Mouse (Mus musculus): ENCODE measurements around the gene Kif27. TPM values are rescaled to one million over a fixed set of nuclear protein-coding genes. Genes with fewer than 3 reads are reported as not detected.
"Not testable (repeated sequence)": the region's sequence is repeated elsewhere in the genome, so short reads cannot be mapped to it uniquely, and the experiment has no call there.

The Kif27 gene
- total RNA-seq, 2 experiments from 2014 or later, result not detected

DNA sequence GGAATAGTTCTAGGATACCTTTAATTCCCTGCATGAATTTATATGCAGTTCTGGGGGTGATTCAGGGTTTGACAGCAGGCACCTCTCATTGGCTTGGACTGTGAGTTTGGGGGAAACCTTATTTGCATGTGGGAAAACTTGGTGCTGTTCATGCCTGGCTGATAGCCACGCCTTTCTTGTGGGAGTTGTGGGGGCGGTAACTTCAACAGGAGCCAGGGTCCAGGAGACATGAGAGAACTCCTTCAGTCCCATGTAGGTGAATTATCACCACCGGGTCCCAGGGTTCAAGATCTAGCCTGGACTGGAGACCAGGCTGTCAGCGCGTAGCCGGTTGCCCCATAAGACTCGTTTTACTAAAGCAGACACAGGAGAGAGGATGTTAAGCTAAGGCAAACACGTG lies 6.3 kb upstream of the Kif27 start:
- ATAC-seq (replicated peaks; ENCODE audit: poor library complexity), result not testable (repeated sequence)

DNA sequence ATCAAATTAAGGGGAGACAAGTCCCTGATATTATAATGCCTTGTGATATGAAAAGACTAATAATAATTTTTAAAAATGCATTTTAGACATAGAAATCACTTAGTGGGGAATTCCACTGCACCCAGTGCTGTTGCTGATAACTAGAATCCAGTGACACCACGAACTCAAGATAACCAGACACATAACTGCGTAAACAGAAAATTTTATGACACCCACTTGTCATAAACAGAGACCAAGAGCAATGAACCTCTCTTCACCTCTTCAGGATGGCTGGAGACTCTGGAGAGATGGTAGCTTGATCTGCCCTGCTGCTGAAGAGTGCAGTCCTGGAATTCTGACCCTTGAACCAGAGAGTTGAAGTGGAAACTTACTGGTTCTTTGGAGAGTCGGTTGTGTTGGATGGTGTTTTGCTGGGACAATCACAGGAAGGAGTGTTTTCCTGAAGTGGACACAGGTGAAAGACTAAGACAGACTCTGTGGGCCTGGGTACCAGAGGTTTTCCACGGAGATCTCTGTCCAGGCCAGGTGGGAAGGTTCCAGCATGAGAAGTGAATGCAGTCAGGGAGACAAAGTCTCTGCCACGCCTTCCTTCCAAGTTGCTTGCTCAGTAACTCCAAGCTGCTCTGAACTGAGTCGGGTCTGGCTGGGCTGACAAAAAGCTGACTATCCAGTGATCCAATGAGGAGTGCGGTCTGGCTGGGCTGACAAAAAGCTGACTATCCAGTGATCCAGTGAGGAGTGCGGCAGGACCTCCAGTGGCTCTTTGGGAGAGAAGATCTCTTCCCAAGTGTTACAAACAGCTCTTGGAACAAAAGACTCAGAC lies 5.6 kb upstream of the Kif27 start:
- peak; percentile 65 for ATAC-seq (replicated peaks; ENCODE audit: poor library complexity)

DNA sequence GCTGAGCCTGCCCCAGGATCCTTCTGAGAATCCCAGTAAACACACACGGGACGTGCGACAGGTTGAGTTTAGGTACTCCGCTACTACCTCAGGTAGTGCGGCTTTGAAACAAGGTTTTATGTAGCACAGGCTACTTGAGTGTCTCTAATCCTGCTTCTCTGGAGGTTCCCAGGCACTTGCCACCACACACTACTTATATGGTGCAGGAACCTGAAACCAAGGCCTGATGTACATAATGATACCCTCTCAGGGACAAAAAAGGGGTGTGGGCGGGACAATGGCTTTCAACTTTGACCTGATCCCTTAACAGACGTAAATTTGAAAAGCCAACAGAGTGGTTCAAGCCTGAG lies 357 bp upstream of the Kif27 start:
- peak; percentile 54 for ATAC-seq (replicated peaks; ENCODE audit: poor library complexity)

DNA sequence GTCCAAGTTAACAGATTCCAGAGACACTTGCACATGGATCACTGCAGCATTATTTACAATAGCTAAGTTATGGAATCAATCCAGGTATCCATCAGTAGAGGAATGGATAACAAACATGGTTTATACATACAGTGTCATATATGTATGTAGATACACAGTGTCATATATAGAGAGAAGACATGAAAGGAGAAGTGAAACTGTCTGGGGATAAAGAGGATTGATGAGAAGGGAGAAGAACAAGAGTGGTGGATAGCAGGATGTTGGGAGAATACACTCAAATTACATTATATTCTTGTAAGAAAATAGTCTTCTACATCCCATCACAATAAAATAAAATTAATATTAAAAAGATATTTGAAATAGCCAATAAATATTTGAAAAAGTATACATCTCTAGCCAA lies 5.9 kb downstream of the Kif27 start:
- ATAC-seq (replicated peaks; ENCODE audit: poor library complexity), result no peak

DNA sequence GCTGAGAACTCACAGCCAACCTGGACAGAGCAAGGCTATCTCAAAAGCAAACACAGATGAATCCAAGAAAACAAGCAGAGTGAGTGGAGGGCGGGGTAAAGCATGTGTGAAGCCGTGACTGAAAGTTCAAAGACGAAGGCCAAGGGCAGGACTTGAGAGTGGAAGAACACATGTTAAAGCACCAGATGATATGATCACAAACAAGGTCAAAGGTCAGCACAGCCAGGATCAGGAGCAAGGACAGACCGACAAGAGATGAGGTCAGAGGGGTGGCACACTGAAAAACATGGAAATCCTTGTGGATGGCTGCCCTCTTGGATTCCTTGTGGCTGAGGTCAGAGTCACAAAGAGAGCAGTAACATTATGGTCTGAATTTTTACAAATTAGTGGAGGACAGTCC lies 8.3 kb downstream of the Kif27 start:
- ATAC-seq (replicated peaks; ENCODE audit: poor library complexity), result no peak

DNA sequence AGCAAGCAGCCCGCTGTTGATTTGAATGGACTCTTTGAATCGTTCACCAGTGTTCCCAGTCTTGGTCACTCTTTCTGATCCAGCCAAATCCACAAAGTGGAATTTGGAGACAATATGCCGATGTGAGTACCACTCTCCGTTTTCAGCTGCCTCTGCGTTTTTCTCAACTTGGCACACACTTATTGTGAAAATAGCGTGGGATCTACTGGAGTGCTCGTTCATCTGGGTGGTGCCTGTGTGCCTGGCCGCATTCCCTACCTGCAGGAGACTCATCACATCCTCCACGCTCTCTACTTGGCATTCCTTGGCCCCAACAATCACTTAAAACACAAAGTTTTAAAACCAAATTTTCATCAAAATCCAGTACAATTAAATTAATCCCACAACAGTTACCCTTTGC lies 14.4 kb downstream of the Kif27 start:
- no peak for ATAC-seq (replicated peaks; ENCODE audit: poor library complexity)

DNA sequence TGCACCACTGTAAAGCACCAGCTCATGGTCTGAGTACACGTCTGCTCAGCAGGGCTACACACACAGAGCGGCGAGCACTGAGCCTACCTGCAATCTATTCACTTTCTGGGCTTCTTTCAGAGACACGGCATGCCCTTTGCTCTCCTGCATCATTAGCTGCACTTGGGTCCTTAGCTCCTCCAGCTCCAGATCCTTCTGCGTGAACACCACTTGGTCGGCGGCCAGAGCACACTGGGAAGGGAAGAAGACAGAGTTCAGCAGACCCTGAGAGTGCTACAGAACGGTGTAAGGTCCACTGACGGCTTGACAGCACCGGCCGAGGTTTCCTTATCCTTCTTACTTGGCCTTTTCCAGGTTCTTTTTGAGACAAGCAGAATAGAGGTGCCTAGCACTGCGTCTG lies 21.5 kb downstream of the Kif27 start:
- no peak for ATAC-seq (replicated peaks; ENCODE audit: poor library complexity)

DNA sequence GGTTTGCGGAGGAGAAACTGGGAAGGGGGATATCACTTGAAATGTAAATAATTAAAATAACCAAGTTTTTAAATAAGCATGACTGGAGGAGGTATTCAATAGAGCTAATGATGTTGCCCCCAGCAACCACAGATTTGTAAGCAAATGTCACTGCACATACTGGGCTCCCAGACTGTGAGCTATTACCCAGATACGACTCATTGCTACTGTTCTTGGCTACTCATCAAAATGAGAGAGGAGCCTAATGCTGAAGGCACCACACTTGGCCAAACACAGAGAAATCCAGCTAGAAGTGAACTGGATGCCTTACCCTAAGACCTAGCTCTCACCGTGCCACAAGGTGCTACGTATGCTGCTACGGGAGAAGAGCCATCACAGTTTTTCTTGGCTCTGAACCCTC lies 24.8 kb downstream of the Kif27 start:
- no peak for ATAC-seq (replicated peaks; ENCODE audit: poor library complexity)

DNA sequence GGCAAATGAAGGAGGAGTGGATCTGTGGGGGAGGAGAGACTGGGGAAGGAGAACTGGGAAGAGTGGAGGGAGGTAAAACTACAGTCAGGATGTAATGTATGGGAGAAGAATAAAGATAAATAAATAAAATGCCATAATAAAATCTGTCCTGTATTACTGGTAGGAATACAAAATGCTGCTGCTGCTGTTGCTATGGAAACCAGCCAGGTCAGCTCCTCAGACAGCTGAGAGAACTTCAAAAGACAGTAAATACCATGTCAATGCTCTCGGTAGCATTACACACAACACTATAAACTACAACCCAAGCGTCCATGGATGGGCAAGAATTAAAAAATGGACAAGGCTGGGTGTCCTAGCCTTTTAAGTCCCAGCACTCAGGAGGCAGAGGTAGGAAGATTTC lies 41.2 kb downstream of the Kif27 start:
- ATAC-seq (replicated peaks; ENCODE audit: poor library complexity), result no peak

DNA sequence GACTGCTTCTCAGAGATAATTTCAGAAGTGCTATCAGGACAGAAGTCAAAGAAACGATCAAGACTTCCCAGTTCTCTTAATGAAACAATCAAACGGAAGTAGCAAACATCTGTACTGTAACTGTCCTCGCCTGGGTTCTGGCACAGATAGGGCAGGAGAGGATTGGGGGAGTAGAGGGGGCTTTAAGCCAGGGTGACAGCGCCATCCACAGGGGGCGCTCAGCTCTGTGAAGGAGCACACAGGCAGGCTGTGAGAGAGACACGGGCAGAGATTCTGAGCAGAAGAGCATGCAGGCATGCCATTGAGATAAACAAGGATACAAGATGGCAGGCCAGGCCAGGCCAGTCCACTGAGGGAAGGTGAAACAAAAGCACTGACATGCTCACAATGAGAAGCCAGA lies 43.9 kb downstream of the Kif27 start:
- ATAC-seq (replicated peaks; ENCODE audit: poor library complexity), result peak; percentile 91

DNA sequence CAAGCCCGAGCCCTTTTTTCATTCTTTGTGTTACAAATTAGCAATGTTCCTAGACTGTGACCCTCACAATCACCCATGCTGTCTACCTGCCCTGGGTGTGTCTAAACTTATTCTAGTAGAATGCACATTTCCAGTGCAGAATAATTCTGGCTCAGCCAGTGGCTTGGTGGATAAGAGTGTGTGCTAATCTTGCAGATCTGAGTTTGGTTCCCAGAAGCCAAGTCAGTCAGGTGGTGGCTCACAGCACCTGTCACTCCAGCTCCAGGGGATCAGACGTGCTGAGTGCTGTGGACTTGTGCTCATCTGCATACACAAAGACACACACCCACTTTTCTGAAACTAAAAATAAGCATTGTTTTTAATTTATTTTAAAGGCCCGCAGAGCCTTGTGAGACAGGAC lies 45.2 kb downstream of the Kif27 start:
- ATAC-seq (replicated peaks; ENCODE audit: poor library complexity), result no peak

DNA sequence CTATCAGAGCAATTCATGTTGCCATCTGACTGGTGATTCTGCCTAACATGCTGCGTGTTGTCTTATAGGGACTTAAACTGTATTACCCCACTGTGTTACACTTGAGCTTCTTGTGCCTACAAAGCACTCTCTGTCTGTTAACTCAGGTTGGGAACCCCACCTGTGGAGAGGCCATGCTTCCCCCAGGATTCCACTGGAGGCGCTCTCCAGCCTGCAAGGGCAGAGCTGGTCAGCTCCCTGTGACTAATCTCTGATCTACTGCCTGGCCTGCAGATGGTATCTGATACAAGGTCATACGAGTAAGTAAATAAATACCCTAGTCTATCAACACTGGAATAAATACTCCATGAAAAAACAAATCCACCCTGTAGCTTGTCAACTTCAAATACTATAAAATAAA lies 47.6 kb downstream of the Kif27 start:
- ATAC-seq (replicated peaks; ENCODE audit: poor library complexity), result no peak

DNA sequence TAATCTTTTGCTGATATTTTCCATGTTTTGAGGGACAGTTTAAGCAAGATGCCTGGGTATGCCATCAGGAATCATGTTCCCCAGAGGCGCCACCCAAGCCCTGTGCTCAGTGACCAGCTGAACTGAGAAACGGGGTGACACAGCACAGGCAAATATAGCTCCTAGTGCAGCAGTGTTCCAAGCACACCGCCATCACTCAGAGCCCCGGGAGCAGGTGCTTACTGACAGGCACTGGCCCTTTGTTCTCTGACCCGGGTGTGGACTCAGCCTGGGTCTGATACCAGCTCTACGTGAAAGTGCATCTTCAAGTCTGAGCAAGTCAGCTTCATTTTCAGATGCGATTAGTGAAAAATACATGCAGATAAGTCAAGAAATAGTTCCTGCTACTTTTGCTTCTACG lies 49.4 kb downstream of the Kif27 start:
- ATAC-seq (replicated peaks; ENCODE audit: poor library complexity), result no peak

DNA sequence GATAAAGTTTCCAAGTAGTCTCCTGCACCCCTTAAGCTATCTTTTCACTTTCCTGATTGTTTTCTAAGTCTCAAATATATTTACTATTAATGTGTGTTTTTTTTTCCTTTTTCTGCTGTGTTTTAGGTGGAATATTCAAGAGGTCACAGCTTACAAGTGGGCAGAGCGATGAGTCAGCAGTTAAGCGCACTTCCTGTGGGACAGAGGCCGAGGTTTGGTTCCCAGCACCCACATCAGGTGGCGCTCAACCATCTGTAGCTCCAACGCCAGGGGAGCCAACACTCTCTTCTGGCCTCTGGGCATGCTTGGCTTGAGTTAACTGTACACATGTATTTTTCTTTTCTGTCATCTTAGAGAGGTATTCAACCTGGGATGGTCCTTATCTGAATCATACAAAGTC lies 51.5 kb downstream of the Kif27 start:
- ATAC-seq (replicated peaks; ENCODE audit: poor library complexity), result no peak

DNA sequence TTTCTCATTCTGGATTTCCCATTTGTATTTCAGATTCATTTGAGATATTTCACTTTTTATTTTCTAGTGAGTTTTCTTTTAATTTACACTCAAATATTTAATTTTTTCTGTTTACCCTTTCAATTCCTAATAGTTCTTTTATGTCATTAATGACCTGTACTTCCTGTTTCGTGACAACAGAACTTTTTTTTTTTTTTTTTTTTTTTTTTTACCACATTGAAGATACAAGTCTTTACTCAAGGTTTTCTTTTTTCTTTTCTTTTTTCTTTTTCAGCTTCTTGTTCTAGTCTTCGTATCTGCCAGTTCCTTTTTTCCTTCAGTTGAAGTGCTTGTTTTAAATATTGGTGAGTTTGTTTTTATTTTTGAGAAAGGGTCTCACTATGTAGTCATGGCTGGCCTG lies 53.7 kb downstream of the Kif27 start:
- ATAC-seq (replicated peaks; ENCODE audit: poor library complexity), result no peak

DNA sequence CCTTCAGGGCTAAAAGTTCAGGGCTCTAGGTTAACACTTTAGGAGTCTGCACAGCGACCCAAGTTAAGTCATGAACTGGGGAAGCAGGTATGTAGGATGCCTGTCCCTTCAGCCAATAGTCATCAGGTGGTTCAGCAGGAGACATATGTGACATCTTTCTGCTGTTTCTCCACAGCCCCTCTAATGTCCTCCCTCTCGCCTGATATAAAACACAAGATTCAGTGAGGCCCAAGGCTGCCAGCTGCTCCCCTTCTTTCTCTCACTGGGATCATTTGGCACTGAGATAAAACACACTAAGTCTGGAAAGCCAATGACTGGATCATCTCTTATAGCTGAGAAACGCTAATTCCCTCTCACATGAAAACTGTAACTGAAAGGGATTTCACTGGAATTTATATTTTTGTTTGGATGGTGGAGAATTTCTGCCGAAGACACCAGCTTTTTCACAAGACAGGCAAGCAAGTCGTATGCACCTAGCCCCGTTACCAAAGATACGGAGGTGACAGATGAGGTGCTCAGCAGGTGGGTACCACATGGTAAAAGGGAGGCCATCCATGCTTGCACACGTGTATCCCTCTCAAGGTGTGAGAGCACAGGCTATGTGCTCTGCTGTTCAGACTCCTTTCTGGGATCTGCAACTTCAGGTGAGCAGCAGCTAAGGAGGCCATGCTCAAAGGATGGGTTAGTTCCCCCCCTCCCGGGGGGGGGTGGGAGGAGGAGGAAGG lies 56.3 kb downstream of the Kif27 start:
- no peak for ATAC-seq (replicated peaks; ENCODE audit: poor library complexity)

DNA sequence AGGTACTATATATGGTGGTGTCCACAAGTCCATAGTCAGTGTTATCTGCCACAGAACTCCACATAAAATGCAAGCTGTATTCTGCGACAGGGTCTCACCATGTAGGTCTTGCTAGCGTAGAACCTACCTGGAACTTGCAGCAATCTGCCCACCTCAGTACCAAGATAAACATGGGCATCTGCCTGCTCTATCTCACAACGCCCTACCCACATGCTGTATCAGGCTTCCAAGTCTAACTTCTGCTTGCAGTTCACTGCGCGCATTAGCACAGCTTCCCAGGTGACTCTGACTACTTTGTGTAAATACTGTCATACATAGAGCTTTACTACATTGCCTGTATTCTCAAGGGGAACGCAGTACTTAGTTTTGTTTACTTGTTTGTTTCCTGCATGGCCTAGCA lies 57.0 kb downstream of the Kif27 start:
- no peak for ATAC-seq (replicated peaks; ENCODE audit: poor library complexity)

DNA sequence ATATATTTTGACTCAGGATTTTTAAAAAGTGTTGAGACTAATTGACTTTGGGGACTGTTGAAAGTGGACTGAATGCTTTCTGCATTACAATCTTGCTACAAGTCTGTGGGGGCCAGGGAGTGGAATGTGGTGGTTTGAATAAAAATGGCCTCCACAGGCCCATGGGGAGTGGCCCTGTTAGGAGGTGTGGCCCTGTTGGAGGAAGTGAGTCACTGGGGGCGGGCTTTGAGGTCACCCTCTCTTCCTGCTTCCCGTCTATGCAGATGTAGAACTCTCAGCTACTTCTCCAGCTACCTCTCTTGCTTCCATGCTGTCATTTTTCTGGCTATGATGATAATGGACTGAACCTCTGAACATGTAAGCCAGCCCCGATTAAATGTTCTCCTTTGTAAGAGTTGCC lies 60.2 kb downstream of the Kif27 start:
- ATAC-seq (replicated peaks; ENCODE audit: poor library complexity), result no peak

DNA sequence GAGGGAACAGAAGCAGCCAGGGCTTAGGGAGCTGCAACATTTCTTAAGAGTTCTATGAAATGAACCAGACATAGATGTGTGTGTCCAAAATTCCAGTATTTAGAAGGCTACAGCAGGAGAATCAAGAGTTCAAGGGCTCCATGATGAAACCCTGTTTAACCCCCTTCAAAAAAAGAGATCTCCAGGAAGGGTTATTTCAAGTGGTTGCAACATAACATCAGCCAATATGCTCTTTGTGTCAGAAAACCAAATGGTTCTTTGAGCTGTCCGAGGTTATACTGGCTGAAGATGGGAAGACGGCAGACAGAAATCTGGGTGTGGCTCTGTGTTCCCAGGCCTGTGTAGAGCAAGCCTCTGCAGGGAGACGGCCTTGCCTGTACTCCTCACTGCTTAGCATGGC lies 63.3 kb downstream of the Kif27 start:
- ATAC-seq (replicated peaks; ENCODE audit: poor library complexity), result no peak

DNA sequence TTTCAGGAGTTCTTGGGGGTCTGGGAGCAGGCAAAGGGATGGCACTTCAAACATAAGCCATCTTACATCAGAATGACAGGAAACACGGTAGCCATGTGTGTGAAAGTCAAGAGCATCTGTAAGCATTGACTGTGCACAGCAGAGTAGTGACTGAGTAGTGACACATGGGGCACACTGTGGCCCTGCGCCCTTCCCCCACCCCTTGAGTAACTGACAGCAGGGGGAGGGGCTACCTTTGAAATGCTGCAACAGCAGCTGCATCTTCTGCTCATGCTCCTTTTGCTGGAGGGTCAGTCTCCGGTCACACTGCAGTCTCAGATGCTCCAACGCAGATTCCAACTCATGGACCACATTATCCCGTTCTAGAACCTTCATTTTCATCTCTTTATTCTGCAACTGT lies 66.1 kb downstream of the Kif27 start:
- no peak for ATAC-seq (replicated peaks; ENCODE audit: poor library complexity)

DNA sequence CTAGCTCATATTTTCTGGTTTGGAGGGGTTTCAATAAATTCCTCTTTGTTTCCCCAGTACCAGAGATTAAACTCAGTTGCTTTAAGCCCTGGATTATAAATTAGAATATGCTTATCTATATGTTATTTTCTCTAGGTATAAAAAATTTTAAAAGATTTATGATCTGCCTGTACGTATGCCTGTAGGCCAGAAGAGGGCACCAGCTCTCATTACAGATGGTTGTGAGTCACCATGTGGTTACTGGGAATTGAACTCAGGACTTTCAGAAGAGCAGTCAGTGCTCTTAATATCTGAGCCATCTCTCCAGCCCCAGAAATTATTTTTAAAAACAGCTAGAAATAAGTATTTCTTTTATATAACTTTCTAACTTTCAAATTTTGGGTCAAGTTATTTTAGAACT lies 69.6 kb downstream of the Kif27 start:
- ATAC-seq (replicated peaks; ENCODE audit: poor library complexity), result no peak

DNA sequence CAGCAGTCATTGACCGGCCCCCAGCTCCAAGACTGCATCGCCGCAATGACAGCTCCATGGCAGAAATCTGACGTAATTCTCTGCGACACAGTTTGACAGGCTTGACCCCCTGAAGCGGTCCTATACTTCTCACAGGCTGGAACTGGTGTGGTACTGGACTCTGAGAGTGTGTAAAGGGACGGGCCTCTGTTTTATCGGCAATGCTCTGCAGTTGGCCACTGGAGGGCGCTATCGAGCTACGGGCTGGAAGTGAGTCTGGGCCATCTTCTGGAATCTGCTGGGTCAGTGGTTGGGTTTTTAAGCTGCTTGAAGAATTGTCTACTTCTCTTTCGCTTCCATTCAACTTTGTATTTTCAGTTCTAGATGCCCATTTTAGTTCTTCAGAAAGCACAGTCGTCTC lies 71.1 kb downstream of the Kif27 start:
- peak; percentile 99 for ATAC-seq (replicated peaks; ENCODE audit: poor library complexity)

DNA sequence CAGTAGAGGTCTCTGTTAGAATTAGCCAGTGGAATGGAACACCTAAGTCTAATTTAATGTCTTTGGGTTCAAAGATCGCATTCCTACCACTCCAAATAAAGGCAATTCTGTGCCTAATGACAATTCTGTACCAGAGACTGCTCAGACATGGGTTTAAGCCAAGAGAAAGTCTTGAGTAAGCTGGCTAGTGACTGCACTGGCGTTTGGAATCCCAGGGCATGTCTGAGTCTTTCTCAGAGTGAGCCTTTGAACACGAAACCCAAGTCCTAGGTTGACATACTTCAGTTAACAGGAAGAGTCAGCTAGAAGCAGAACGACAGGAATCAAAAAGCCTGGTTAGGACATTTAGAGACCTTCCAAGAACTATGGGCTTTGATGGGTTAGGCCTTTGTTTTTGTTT lies 75.5 kb downstream of the Kif27 start:
- no peak for ATAC-seq (replicated peaks; ENCODE audit: poor library complexity)

Data from megakaryocyte progenitor cell, adult 5-6 weeks (primary cell).